Mouse (Mus musculus) kidney, adult 2 months (tissue): Measurements from ENCODE around the gene Lsp1. TPM values are rescaled to one million over a fixed set of nuclear protein-coding genes. Genes with fewer than 3 reads are reported as not detected.

Source experiments
- DNase-seq: peaks from one replicate; pipeline ENCODE4 v3.0.0; 2021
- H3K27ac ChIP-seq: fragments of 200-500 bp; 2 replicates; pipeline ENCODE4 v1.5.1; 2012; ENCODE audit warnings: low read depth, low read length, control low read depth, inconsistent platforms; ENCODE audit not compliant: insufficient read depth
- H3K27me3 ChIP-seq: fragments of 200-500 bp; replicated peaks from 2 replicates; pipeline ENCODE4 v1.6.1; 2012; ENCODE audit warnings: mild to moderate bottlenecking, moderate library complexity, low read length, inconsistent platforms; ENCODE audit not compliant: control insufficient read depth, insufficient read depth
- H3K36me3 ChIP-seq: fragments of 200-500 bp; 2 replicates; pipeline ENCODE4 v1.6.1; 2012; ENCODE audit warnings: mild to moderate bottlenecking, moderate library complexity, low read length, inconsistent platforms; ENCODE audit not compliant: control insufficient read depth, insufficient read depth
- H3K4me1 ChIP-seq: fragments of 200-500 bp; 2 replicates; pipeline ENCODE4 v1.6.1; 2011; ENCODE audit warnings: low read length; ENCODE audit not compliant: control insufficient read depth, insufficient read depth
- H3K4me3 ChIP-seq: fragments of 200-500 bp; 2 replicates; pipeline ENCODE4 v1.5.1; 2011; ENCODE audit warnings: mild to moderate bottlenecking, low read depth, low read length, control low read depth; ENCODE audit not compliant: insufficient read depth
- CTCF ChIP-seq: fragments of 200-500 bp; conservative IDR thresholded peaks from 2 replicates; pipeline ENCODE4 v1.5.1; 2011; ENCODE audit warnings: low read depth, mild to moderate bottlenecking, control low read depth, low read length, moderate library complexity, mixed read lengths; ENCODE audit not compliant: insufficient read depth, insufficient read length
- POLR2A ChIP-seq: fragments of 200-500 bp; IDR thresholded peaks from one replicate; pipeline ENCODE4 v1.6.1; 2011; ENCODE audit warnings: low read depth, low read length, control low read depth
- WGBS: fragments of 180-500 bp; shearing (Covaris S2); methylation state at CpG from one replicate; pipeline ENCODE4 v1.1.7; 2018; 5-methylcytosine and 5-hydroxymethylcytosine counted together
- polyA plus RNA-seq: library from polyadenylated mRNA; depleted of rRNA; stranded (reverse); fragments of >200 nt; gene quantifications from 2 replicates; pipeline ENCODE4 v1.2.3, GENCODE M21; 2012

Lsp1 gene
- polyA plus RNA-seq, 1 experiment = 39.8 TPM

- no peak overlapping the region for H3K27ac ChIP-seq
- no peaks in the 10 kb centered on the region for H3K36me3 ChIP-seq
- 76% methylated on average over 5 of the region's 5 CpGs for WGBS
- no peaks in the 10 kb centered on the region for H3K4me1 ChIP-seq
- DNase-seq = no peak
- H3K27me3 ChIP-seq = no peaks in the 10 kb centered on the region
- no peak overlapping the region for H3K4me3 ChIP-seq
- TF ChIP-seq POLR2A (no peak), CTCF (no peak)
Observed at GRCm38 (mm10) chr7:142476271-142476670, 15.7 kb downstream of the Lsp1 start.

GRCm38 (mm10) chr7:142476795-142477452 lies 16.3 kb downstream of the Lsp1 start:
- H3K27ac ChIP-seq = no peak overlapping the region
- no peaks in the 10 kb centered on the region for H3K4me1 ChIP-seq
- H3K27me3 ChIP-seq = no peaks in the 10 kb centered on the region
- no peak overlapping the region for H3K4me3 ChIP-seq
- no peak for TF ChIP-seq CTCF
- TF ChIP-seq POLR2A = no peak
- no peak for DNase-seq
- no peaks in the 10 kb centered on the region for H3K36me3 ChIP-seq
- WGBS = 51% methylated on average over 13 of the region's 13 CpGs

- Histone ChIP-seq H3K4me3 (no peak overlapping the region), H3K4me1 (no peaks in the 10 kb centered on the region), H3K36me3 (no peaks in the 10 kb centered on the region), H3K27me3 (no peaks in the 10 kb centered on the region), H3K27ac (no peak overlapping the region)
- WGBS = 92% methylated on average over 6 of the region's 6 CpGs
- TF ChIP-seq CTCF (no peak), POLR2A (no peak)
- no peak for DNase-seq
Observed at GRCm38 (mm10) chr7:142478001-142478400, 17.4 kb downstream of the Lsp1 start.

GRCm38 (mm10) chr7:142478574-142478973 lies 18.0 kb downstream of the Lsp1 start:
- no peaks in the 10 kb centered on the region for H3K4me1 ChIP-seq
- DNase-seq = no peak
- H3K4me3 ChIP-seq = no peak overlapping the region
- no peak overlapping the region for H3K27ac ChIP-seq
- 89% methylated on average over 2 of the region's 2 CpGs for whole genome bisulfite sequencing
- no peak for TF ChIP-seq CTCF
- no peak for TF ChIP-seq POLR2A
- H3K36me3 ChIP-seq = no peaks in the 10 kb centered on the region
- no peaks in the 10 kb centered on the region for H3K27me3 ChIP-seq

- no peak for TF ChIP-seq POLR2A
- TF ChIP-seq CTCF = no peak
- Histone ChIP-seq H3K4me1 (no peaks in the 10 kb centered on the region), H3K27me3 (no peaks in the 10 kb centered on the region), H3K36me3 (no peaks in the 10 kb centered on the region), H3K27ac (no peak overlapping the region), H3K4me3 (no peak overlapping the region)
- DNase-seq = no peak
Observed at GRCm38 (mm10) chr7:142479307-142479706, 18.7 kb downstream of the Lsp1 start.

GRCm38 (mm10) chr7:142479886-142480285 lies 19.3 kb downstream of the Lsp1 start:
- Histone ChIP-seq H3K4me1 (no peaks in the 10 kb centered on the region), H3K27ac (no peak overlapping the region), H3K4me3 (no peak overlapping the region), H3K27me3 (no peaks in the 10 kb centered on the region), H3K36me3 (no peaks in the 10 kb centered on the region)
- 94% methylated on average over 3 of the region's 3 CpGs for WGBS
- DNase-seq = no peak
- TF ChIP-seq CTCF = no peak
- TF ChIP-seq POLR2A = no peak

- DNase-seq = no peak
- Histone ChIP-seq H3K4me3 (no peak overlapping the region), H3K36me3 (no peaks in the 10 kb centered on the region), H3K27ac (no peak overlapping the region), H3K4me1 (no peaks in the 10 kb centered on the region), H3K27me3 (no peaks in the 10 kb centered on the region)
- 93% methylated on average over 3 of the region's 3 CpGs for WGBS
- no peak for TF ChIP-seq POLR2A
- TF ChIP-seq CTCF = no peak
Observed at GRCm38 (mm10) chr7:142480661-142481060, 20.1 kb downstream of the Lsp1 start.
